Mouse (Mus musculus) E14TG2a.4 (cell line): ENCODE data around the gene M6pr.

ENCODE experiments used
- CTCF ChIP-seq: conservative IDR thresholded peaks from 2 replicates; pipeline ENCODE4 v1.5.1; 2014; ENCODE audit warnings: low read length
- NANOG ChIP-seq: IDR thresholded peaks from 2 replicates; pipeline ENCODE4 v1.6.1; 2014; ENCODE audit warnings: borderline replicate concordance, low read length, mixed read lengths
- POU5F1 ChIP-seq: IDR thresholded peaks from 2 replicates; pipeline ENCODE4 v1.6.1; 2014; ENCODE audit warnings: low read length, borderline replicate concordance

DNA sequence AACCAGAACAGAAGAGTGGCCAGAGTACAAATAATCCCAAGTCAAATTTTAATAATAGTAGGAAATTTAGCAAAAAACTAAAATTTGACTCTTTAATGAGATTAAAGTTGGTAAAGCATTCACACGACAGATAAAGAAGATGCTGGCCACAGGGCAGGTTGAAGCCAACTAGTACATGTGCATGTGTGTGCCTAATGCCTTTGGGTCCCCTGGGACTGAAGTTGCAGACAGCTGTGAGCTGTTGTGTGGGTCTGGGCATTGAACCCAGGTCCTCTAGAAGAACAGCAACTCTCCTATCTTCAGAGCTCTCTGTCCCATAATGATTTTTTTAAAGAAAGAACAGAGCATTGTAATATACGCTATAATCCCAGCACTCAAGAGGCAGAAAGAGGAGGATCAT is 17.3 kb upstream of the M6pr start:
- TF ChIP-seq CTCF = no peak
- TF ChIP-seq NANOG = no peak
- TF ChIP-seq POU5F1 = no peak
